Mouse (Mus musculus): ENCODE data around the gene Ccnl2. TPM values are rescaled to one million over a fixed set of nuclear protein-coding genes. Genes with fewer than 3 reads are reported as not detected.

Gene Ccnl2
- polyA plus RNA-seq, 1 experiment from 2014 or later, result 163 TPM

DNA sequence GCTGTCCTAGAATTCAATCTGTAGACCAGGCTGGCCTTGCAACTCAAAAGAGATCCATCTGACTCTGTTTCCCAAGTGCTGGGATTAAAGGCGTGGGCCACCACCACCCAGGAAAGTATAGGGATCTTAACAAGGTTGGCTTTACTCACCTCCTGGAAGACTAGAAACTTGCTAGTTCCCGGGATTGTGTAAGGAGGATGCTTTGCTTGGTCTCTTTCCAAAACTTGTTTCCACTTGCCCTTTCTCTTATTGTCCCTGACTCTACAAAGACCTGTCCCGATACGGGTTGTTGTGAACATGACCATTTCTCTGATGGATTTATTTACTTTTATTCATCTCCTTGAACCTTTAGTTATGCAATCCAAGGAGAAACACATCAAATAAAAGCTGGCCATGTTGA is 17.6 kb downstream of the Ccnl2 start:
- Histone ChIP-seq H3K27ac (replicated peaks; ENCODE audit: low read depth, low read length) (no peak overlapping the region), H3K4me3 (ENCODE audit: low read depth, low read length) (no peak overlapping the region), H3K36me3 (ENCODE audit: control insufficient read depth, insufficient read depth, low read length) (peaks cover 42% of the 10 kb centered on the region), H3K9ac (ENCODE audit: low read depth, low read length) (no peak overlapping the region; the same call in 1 of the 2 replicates), H3K4me2 (ENCODE audit: low read depth, low read length) (no peak overlapping the region), H3K27me3 (replicated peaks; ENCODE audit: control insufficient read depth, insufficient read depth, low read length) (no peaks in the 10 kb centered on the region), H3K9me3 (ENCODE audit: control insufficient read depth, low read length) (no peaks in the 10 kb centered on the region), H3K4me1 (ENCODE audit: control insufficient read depth, insufficient read depth, low read length) (peaks cover 15% of the 10 kb centered on the region)
- no peak for ATAC-seq (ENCODE audit: low read depth)
- 90% methylated on average over 4 of the region's 4 CpGs for WGBS
- no peak for DNase-seq (ENCODE audit: low spot score)

DNA sequence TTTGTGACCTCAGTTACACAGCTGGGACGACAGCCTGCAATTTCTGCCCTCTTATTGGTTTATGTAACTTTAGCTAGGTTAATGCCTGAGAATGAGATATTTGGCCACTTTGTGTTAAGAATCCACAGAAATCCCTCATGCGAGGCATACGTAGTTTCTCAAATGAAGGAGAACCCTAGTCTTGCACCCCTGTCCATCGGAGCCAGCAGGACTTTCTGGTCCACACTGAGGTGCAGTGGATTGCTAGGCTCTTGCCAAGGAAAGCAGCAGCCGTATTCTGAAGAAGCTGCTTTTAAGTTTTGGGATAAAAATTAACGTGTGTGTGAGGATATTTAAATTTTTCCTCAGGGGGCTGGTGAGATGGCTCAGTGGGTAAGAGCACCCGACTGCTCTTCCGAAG is 18.3 kb downstream of the Ccnl2 start:
- Histone ChIP-seq H3K4me2 (ENCODE audit: low read depth, low read length) (peak overlapping the region; percentile 88), H3K9ac (ENCODE audit: low read depth, low read length) (0 out of 2 replicates have a peak overlapping the region, but pooled peaks have one; percentile 43), H3K4me3 (ENCODE audit: low read depth, low read length) (peak overlapping the region; percentile 90), H3K36me3 (ENCODE audit: control insufficient read depth, insufficient read depth, low read length) (peaks cover 36% of the 10 kb centered on the region), H3K9me3 (ENCODE audit: control insufficient read depth, low read length) (no peaks in the 10 kb centered on the region), H3K27me3 (replicated peaks; ENCODE audit: control insufficient read depth, insufficient read depth, low read length) (no peaks in the 10 kb centered on the region), H3K27ac (replicated peaks; ENCODE audit: low read depth, low read length) (no peak overlapping the region; the same call in 1 of the 2 replicates), H3K4me1 (ENCODE audit: control insufficient read depth, insufficient read depth, low read length) (peaks cover 15% of the 10 kb centered on the region)
- DNase-seq (ENCODE audit: low spot score), result no peak
- no peak for ATAC-seq (ENCODE audit: low read depth)
- 51% methylated on average over 8 of the region's 8 CpGs for WGBS

GRCm38 (mm10) chr4:155831205-155831766 is 19.0 kb downstream of the Ccnl2 start, which contains the start of gene Aurkaip1:
Gene Aurkaip1, plus strand, starts transcription at chr4:155831272.
- H3K27me3 ChIP-seq (replicated peaks; ENCODE audit: control insufficient read depth, insufficient read depth, low read length), result no peaks in the 10 kb centered on the region
- H3K9me3 ChIP-seq (ENCODE audit: control insufficient read depth, low read length), result no peaks in the 10 kb centered on the region
- H3K27ac ChIP-seq (replicated peaks; ENCODE audit: low read depth, low read length), result peak within 1 kb of the TSS; percentile 85
- peaks cover 31% of the 10 kb centered on the region for H3K36me3 ChIP-seq (ENCODE audit: control insufficient read depth, insufficient read depth, low read length)
- H3K4me3 ChIP-seq (ENCODE audit: low read depth, low read length), result peak within 1 kb of the TSS; percentile 90
- H3K9ac ChIP-seq (ENCODE audit: low read depth, low read length), result peak within 1 kb of the TSS; percentile 87
- peaks cover 15% of the 10 kb centered on the region for H3K4me1 ChIP-seq (ENCODE audit: control insufficient read depth, insufficient read depth, low read length)
- peak; percentile 97 for DNase-seq (ENCODE audit: low spot score)
- ATAC-seq (ENCODE audit: low read depth), result peak; percentile 95
- WGBS, result 1% methylated on average over 36 of the region's 49 CpGs
- peak within 1 kb of the TSS; percentile 88 for H3K4me2 ChIP-seq (ENCODE audit: low read depth, low read length)

- Histone ChIP-seq H3K9me3 (ENCODE audit: control insufficient read depth, low read length) (no peaks in the 10 kb centered on the region), H3K27me3 (replicated peaks; ENCODE audit: control insufficient read depth, insufficient read depth, low read length) (no peaks in the 10 kb centered on the region), H3K4me2 (ENCODE audit: low read depth, low read length) (peak overlapping the region; percentile 88), H3K9ac (ENCODE audit: low read depth, low read length) (peak overlapping the region; percentile 87), H3K4me3 (ENCODE audit: low read depth, low read length) (peak overlapping the region; percentile 90), H3K4me1 (ENCODE audit: control insufficient read depth, insufficient read depth, low read length) (peaks cover 15% of the 10 kb centered on the region), H3K36me3 (ENCODE audit: control insufficient read depth, insufficient read depth, low read length) (peaks cover 26% of the 10 kb centered on the region), H3K27ac (replicated peaks; ENCODE audit: low read depth, low read length) (peak overlapping the region; percentile 85)
- DNase-seq (ENCODE audit: low spot score), result no peak
- WGBS, result 1% methylated on average over 18 of the region's 25 CpGs
- no peak; the same call in 1 of the 2 replicates for ATAC-seq (ENCODE audit: low read depth)
Observed at GRCm38 (mm10) chr4:155831831-155832230, 19.5 kb downstream of the Ccnl2 start.

DNA sequence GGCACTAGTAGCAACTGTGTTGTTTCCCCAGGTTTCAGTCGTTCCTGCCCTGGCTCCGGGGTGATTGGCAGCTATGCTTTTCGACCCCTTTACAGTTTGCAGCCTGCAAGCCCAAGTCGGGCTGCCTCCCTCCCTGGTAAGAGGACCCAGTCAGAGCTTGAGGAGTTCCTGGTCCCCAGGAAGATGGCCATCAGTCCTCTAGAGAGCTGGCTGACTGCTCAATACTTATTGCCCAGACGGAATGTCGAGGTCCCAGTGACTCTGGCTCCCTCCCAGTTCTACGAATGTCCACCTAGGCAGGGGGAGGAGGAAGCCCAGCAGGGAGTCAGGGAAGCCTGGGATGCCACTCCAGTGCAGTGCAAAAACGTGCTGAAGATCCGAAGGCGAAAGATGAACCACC is 20.0 kb downstream of the Ccnl2 start:
- Histone ChIP-seq H3K27me3 (replicated peaks; ENCODE audit: control insufficient read depth, insufficient read depth, low read length) (no peaks in the 10 kb centered on the region), H3K9me3 (ENCODE audit: control insufficient read depth, low read length) (no peaks in the 10 kb centered on the region), H3K4me2 (ENCODE audit: low read depth, low read length) (peak overlapping the region; percentile 88), H3K4me1 (ENCODE audit: control insufficient read depth, insufficient read depth, low read length) (peaks cover 15% of the 10 kb centered on the region), H3K4me3 (ENCODE audit: low read depth, low read length) (peak overlapping the region; percentile 90), H3K36me3 (ENCODE audit: control insufficient read depth, insufficient read depth, low read length) (peaks cover 22% of the 10 kb centered on the region), H3K9ac (ENCODE audit: low read depth, low read length) (peak overlapping the region; percentile 87), H3K27ac (replicated peaks; ENCODE audit: low read depth, low read length) (no peak overlapping the region)
- 57% methylated on average over 10 of the region's 10 CpGs for WGBS
- ATAC-seq (ENCODE audit: low read depth), result no peak
- no peak for DNase-seq (ENCODE audit: low spot score)

DNA sequence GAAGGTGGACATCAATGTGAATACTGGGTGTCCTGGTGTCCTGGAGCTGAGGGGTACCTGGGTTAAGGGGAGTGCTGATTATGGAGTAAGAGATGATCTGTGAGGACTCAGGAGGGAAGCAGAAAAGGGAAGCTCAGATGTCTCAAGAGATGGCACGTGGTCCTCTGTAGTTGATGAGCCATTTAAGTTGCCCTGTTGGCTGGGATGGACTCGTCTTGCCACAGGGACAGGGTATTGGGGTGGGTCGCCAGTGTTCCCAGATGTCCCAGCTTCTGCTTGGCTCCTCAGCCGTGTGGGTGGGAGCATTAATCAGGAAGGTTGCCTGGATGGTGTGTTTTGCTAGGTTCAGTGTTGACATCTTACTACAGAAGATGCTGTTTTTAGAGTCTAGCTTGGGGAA is 20.9 kb downstream of the Ccnl2 start:
- H3K4me1 ChIP-seq (ENCODE audit: control insufficient read depth, insufficient read depth, low read length), result peaks cover 21% of the 10 kb centered on the region
- no peak for ATAC-seq (ENCODE audit: low read depth)
- H3K4me2 ChIP-seq (ENCODE audit: low read depth, low read length), result no peak overlapping the region
- no peaks in the 10 kb centered on the region for H3K9me3 ChIP-seq (ENCODE audit: control insufficient read depth, low read length)
- peaks cover 14% of the 10 kb centered on the region for H3K36me3 ChIP-seq (ENCODE audit: control insufficient read depth, insufficient read depth, low read length)
- no peak overlapping the region for H3K9ac ChIP-seq (ENCODE audit: low read depth, low read length)
- WGBS, result 82% methylated on average over 4 of the region's 4 CpGs
- no peak overlapping the region for H3K27ac ChIP-seq (replicated peaks; ENCODE audit: low read depth, low read length)
- no peak for DNase-seq (ENCODE audit: low spot score)
- no peaks in the 10 kb centered on the region for H3K27me3 ChIP-seq (replicated peaks; ENCODE audit: control insufficient read depth, insufficient read depth, low read length)
- H3K4me3 ChIP-seq (ENCODE audit: low read depth, low read length), result no peak overlapping the region

GRCm38 (mm10) chr4:155833836-155834235 is 21.5 kb downstream of the Ccnl2 start:
- no peaks in the 10 kb centered on the region for H3K9me3 ChIP-seq (ENCODE audit: control insufficient read depth, low read length)
- peak overlapping the region; percentile 46 for H3K27ac ChIP-seq (replicated peaks; ENCODE audit: low read depth, low read length)
- DNase-seq (ENCODE audit: low spot score), result peak; percentile 93
- ATAC-seq (ENCODE audit: low read depth), result peak; percentile 42
- H3K27me3 ChIP-seq (replicated peaks; ENCODE audit: control insufficient read depth, insufficient read depth, low read length), result no peaks in the 10 kb centered on the region
- H3K4me2 ChIP-seq (ENCODE audit: low read depth, low read length), result no peak overlapping the region
- no peak overlapping the region for H3K4me3 ChIP-seq (ENCODE audit: low read depth, low read length)
- no peak overlapping the region for H3K9ac ChIP-seq (ENCODE audit: low read depth, low read length)
- H3K36me3 ChIP-seq (ENCODE audit: control insufficient read depth, insufficient read depth, low read length), result peaks cover 10% of the 10 kb centered on the region
- WGBS, result 33% methylated on average over 2 of the region's 2 CpGs
- H3K4me1 ChIP-seq (ENCODE audit: control insufficient read depth, insufficient read depth, low read length), result peaks cover 27% of the 10 kb centered on the region

GRCm38 (mm10) chr4:155837404-155838010 is 25.2 kb downstream of the Ccnl2 start:
- H3K36me3 ChIP-seq (ENCODE audit: control insufficient read depth, insufficient read depth, low read length), result peaks cover 16% of the 10 kb centered on the region
- H3K4me1 ChIP-seq (ENCODE audit: control insufficient read depth, insufficient read depth, low read length), result peaks cover 39% of the 10 kb centered on the region
- DNase-seq (ENCODE audit: low spot score) (peak; percentile 56), ATAC-seq (ENCODE audit: low read depth) (no peak)
- H3K9me3 ChIP-seq (ENCODE audit: control insufficient read depth, low read length), result no peaks in the 10 kb centered on the region
- peak overlapping the region; percentile 18; the same call in 1 of the 2 replicates for H3K4me2 ChIP-seq (ENCODE audit: low read depth, low read length)
- no peak overlapping the region for H3K4me3 ChIP-seq (ENCODE audit: low read depth, low read length)
- H3K27me3 ChIP-seq (replicated peaks; ENCODE audit: control insufficient read depth, insufficient read depth, low read length), result no peaks in the 10 kb centered on the region
- 0 out of 2 replicates have a peak overlapping the region, but pooled peaks have one; percentile 25 for H3K9ac ChIP-seq (ENCODE audit: low read depth, low read length)
- peak overlapping the region; percentile 81 for H3K27ac ChIP-seq (replicated peaks; ENCODE audit: low read depth, low read length)
- 75% methylated on average over 11 of the region's 11 CpGs for WGBS

All from embryonic facial prominence, embryonic 14.5 days (tissue).